Mouse (Mus musculus): ENCODE data around the gene Cep131. TPM values are rescaled to one million over a fixed set of nuclear protein-coding genes. Genes with fewer than 3 reads are reported as not detected.

Gene Cep131
- 0.74 TPM for polyA plus RNA-seq (2014; fragmentation: Illumina TruSeq; extraction: RNeasy Lipid Tissue Mini Kit (QIAGEN cat#74804))

GRCm38 (mm10) chr11:120086702-120087152, at the start of gene Cep131:
TSS of gene Cep131 (minus strand) at chr11:120086827.

GRCm38 (mm10) chr11:120098588-120099511, 12.2 kb upstream of the Cep131 start, which contains the start of the genes Tepsin and Ndufaf8:
TSS of gene Tepsin (minus strand) at chr11:120098731.
TSS of gene Ndufaf8 (plus strand) at chr11:120098928.

GRCm38 (mm10) chr11:120046553-120047191, 40.0 kb downstream of the Cep131 start, which contains the start of gene Aatk:
TSS of gene Aatk (minus strand) at chr11:120047167.

Other genes starting within 250 kb of the Cep131 start
- 0.60 TPM for gene Chmp6, start 173.4 kb downstream of the Cep131 start, polyA plus RNA-seq (2014; fragmentation: Illumina TruSeq; extraction: RNeasy Lipid Tissue Mini Kit (QIAGEN cat#74804))
- gene Baiap2, start 144.1 kb downstream of the Cep131 start, polyA plus RNA-seq (2014; fragmentation: Illumina TruSeq; extraction: RNeasy Lipid Tissue Mini Kit (QIAGEN cat#74804)): 1.1 TPM
- gene Aatk, start 39.7 kb downstream of the Cep131 start, polyA plus RNA-seq (2014; fragmentation: Illumina TruSeq; extraction: RNeasy Lipid Tissue Mini Kit (QIAGEN cat#74804)): 0.11 TPM
- 0.60 TPM for gene Tepsin, start 11.9 kb upstream of the Cep131 start, polyA plus RNA-seq (2014; fragmentation: Illumina TruSeq; extraction: RNeasy Lipid Tissue Mini Kit (QIAGEN cat#74804))
- gene Ndufaf8, start 12.1 kb upstream of the Cep131 start, polyA plus RNA-seq (2014; fragmentation: Illumina TruSeq; extraction: RNeasy Lipid Tissue Mini Kit (QIAGEN cat#74804)): 1.6 TPM
- gene Slc38a10, start 64.5 kb upstream of the Cep131 start, polyA plus RNA-seq (2014; fragmentation: Illumina TruSeq; extraction: RNeasy Lipid Tissue Mini Kit (QIAGEN cat#74804)): 1.4 TPM
- 2.5 TPM for gene Bahcc1, start 146.1 kb upstream of the Cep131 start, polyA plus RNA-seq (2014; fragmentation: Illumina TruSeq; extraction: RNeasy Lipid Tissue Mini Kit (QIAGEN cat#74804))